Mouse (Mus musculus) forebrain, embryonic 14.5 days (tissue): ENCODE results near the gene Stac3. TPM values are rescaled to one million over a fixed set of nuclear protein-coding genes. Genes with fewer than 3 reads are reported as not detected.

Experiments
- ATAC-seq: fragments of 200-750 bp; cut with Nextera tagmentation; 2 replicates; pipeline ENCODE4 v1.8.0; 2017; ENCODE audit warnings: mild to moderate bottlenecking, moderate library complexity
- DNase-seq: peaks from one replicate; pipeline ENCODE4 v3.0.0-alpha.2; 2015; ENCODE audit warnings: low spot score
- H3K27ac ChIP-seq: fragments of 300-500 bp; sonication (generic); 2 replicates; pipeline ENCODE4 v1.5.1; 2014; ENCODE audit warnings: low read depth, mild to moderate bottlenecking, control low read depth, low read length, moderate library complexity
- H3K27me3 ChIP-seq: fragments of 300-500 bp; sonication (generic); replicated peaks from 2 replicates; pipeline ENCODE4 v1.6.1; 2014; ENCODE audit warnings: low read length, control low read depth, mixed read lengths; ENCODE audit not compliant: control insufficient read depth, insufficient read depth
- H3K36me3 ChIP-seq: fragments of 300-500 bp; sonication (generic); 2 replicates; pipeline ENCODE4 v1.6.1; 2014; ENCODE audit warnings: low read length, control low read depth; ENCODE audit not compliant: control insufficient read depth, insufficient read depth
- H3K4me1 ChIP-seq: fragments of 300-500 bp; sonication (generic); 2 replicates; pipeline ENCODE4 v1.6.1; 2014; ENCODE audit warnings: antibody characterized with exemption, low read length, control low read depth; ENCODE audit not compliant: control insufficient read depth, insufficient read depth
- H3K4me2 ChIP-seq: fragments of 300-500 bp; sonication (generic); 2 replicates; pipeline ENCODE4 v1.6.1; 2014; ENCODE audit warnings: mild to moderate bottlenecking, control low read depth, low read length
- H3K4me3 ChIP-seq: fragments of 300-500 bp; sonication (generic); 2 replicates; pipeline ENCODE4 v1.5.1; 2014; ENCODE audit warnings: low read depth, low read length, control low read depth
- H3K9ac ChIP-seq: fragments of 300-500 bp; sonication (generic); 2 replicates; pipeline ENCODE4 v1.6.1; 2014; ENCODE audit warnings: mild to moderate bottlenecking, low read length, control low read depth, moderate library complexity
- H3K9me3 ChIP-seq: fragments of 300-500 bp; sonication (generic); replicated peaks from 2 replicates; pipeline ENCODE4 v1.6.1; 2016; ENCODE audit warnings: low read length, control low read depth, mixed read lengths; ENCODE audit not compliant: control insufficient read depth
- WGBS: fragments of 180-500 bp; shearing (Covaris S2); extraction: QIAGEN DNeasy Blood & Tissue Kit; methylation state at CpG from one replicate; pipeline ENCODE4 v1.1.7; 2014; 5-methylcytosine and 5-hydroxymethylcytosine counted together
- polyA plus RNA-seq: library from polyadenylated mRNA; unstranded; fragments of >200 nt; fragmentation: Nextera tagmentation; extraction: Ambion mirVana; gene quantifications from 2 replicates; pipeline ENCODE4 v1.2.1, GENCODE M21; 2014

Gene Stac3
- 0.41 TPM in 1 of 2 replicates, not detected in the other for polyA plus RNA-seq

DNA sequence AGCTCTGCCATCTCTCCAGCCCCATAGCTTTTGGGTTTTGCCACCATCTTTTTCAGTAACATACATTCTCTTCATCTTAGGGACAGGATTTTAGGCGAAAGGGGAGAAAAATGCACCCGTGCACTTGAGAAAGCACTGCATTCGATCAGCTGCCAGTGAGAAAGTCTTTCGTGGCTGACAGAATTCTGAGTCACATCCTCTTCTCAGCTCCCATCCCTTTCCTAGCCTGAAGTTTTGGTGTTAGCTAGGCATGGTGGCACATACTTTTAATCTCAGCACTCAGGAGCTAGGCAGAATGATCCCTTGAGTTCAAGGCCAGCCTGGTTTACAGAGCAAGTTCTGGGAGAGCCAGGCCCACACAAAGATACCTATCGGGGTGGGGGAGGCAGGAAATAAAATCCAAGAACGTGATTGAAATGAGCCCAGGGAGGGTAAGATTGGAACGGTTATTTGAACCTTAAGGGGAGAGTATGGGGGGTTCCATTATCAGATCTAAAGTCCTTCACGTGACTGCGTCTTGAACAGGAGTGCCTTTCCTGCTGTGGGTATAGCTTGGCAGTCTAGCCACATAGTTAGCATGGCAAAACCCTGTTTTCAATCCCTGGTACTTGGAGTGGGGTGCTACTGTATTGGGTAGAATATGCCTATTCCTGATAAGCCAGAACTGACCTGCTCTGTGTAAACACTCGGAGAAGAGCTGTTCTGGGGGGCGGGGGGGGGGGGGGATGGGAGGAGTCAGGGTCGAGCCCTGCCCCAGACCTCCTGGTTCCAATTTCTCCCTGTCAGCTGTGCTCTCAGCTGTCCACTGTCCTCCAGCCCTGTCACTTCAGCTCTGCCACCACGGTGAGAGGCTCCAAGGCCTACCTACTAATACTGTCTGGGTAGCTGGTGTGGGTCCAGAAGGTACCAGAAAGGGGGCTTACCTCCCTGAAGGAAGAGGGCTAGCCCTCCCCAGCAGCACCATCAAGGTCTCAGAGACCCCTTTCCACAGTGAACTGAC is at the start of gene Stac3:
Gene Stac3, plus strand, starts transcription at position 793 of the 1,000 bp plus-strand sequence.
- peaks cover 31% of the 10 kb centered on the region for H3K36me3 ChIP-seq
- no peaks in the 10 kb centered on the region for H3K9me3 ChIP-seq
- H3K4me3 ChIP-seq = no peak within 1 kb of the TSS
- DNase-seq = no peak
- no peak within 1 kb of the TSS for H3K27ac ChIP-seq
- H3K4me2 ChIP-seq = no peak within 1 kb of the TSS
- no peaks in the 10 kb centered on the region for H3K4me1 ChIP-seq
- ATAC-seq = no peak
- WGBS = 82% methylated on average over 13 of the region's 13 CpGs
- no peaks in the 10 kb centered on the region for H3K27me3 ChIP-seq
- no peak within 1 kb of the TSS for H3K9ac ChIP-seq

DNA sequence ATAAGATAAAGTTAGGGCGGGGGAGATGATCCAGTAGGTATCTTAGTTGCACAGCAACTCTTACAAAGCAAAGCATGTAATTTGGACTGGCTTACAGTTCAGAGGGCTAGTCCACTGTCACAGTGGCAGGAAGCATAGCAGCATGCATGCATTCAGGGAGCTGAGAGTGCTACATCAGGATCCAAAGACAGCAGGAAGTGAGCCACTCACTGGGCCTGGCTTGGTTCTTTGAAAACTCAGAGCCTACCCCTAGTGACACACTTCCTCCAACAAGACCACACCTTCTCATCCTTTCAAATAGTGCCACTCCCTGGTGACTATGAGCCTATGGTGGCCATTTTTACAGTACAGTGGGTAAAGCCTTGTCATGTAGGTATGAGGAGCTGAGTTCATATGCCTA is 47.8 kb upstream of the Stac3 start:
- no peak overlapping the region for H3K4me2 ChIP-seq
- H3K9ac ChIP-seq = no peak overlapping the region
- ATAC-seq (no peak), DNase-seq (no peak)
- H3K27ac ChIP-seq = no peak overlapping the region
- peaks cover 63% of the 10 kb centered on the region for H3K36me3 ChIP-seq
- H3K27me3 ChIP-seq = no peaks in the 10 kb centered on the region
- H3K4me3 ChIP-seq = no peak overlapping the region
- H3K9me3 ChIP-seq = no peaks in the 10 kb centered on the region
- no peaks in the 10 kb centered on the region for H3K4me1 ChIP-seq
- WGBS = 92% methylated on average over 1 of the region's 1 CpGs

DNA sequence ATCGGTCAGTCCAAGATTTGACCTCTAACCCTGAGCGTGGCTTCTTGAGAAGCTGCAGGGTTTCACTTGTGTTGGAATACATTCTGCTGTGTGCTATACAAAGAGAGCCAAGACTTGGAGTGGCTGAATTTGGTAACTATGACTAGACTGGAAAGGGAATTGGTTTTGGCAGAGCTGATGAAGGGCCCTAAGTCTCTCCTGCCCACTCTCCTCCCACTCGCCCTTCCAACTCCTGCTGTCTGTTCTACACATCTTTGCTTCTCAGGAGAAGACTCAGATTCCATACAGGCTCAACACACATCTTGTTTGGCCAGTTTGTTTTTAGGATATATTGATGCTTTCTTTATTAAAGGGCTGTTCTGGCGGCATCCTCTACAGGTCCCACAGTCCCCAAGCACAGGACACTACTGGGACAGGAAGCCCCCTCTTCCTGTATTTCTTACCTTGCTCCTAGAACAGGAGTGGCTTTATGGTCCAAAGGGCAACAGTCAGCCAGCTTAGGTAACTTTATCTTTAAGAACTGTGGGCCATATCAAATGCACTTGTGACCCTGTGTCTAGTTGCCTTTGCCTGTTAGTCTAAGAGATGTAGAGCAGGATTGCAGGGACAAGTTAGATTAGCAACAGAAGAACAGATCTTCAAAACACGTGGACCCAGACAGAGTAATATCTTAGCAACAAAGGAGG is 38.9 kb upstream of the Stac3 start:
- no peak overlapping the region for H3K4me2 ChIP-seq
- H3K9ac ChIP-seq = no peak overlapping the region
- WGBS = 80% methylated on average over 5 of the region's 5 CpGs
- DNase-seq (no peak), ATAC-seq (no peak)
- no peak overlapping the region for H3K4me3 ChIP-seq
- no peaks in the 10 kb centered on the region for H3K27me3 ChIP-seq
- H3K4me1 ChIP-seq = no peaks in the 10 kb centered on the region
- no peak overlapping the region for H3K27ac ChIP-seq
- H3K9me3 ChIP-seq = no peaks in the 10 kb centered on the region
- H3K36me3 ChIP-seq = peaks cover 83% of the 10 kb centered on the region

DNA sequence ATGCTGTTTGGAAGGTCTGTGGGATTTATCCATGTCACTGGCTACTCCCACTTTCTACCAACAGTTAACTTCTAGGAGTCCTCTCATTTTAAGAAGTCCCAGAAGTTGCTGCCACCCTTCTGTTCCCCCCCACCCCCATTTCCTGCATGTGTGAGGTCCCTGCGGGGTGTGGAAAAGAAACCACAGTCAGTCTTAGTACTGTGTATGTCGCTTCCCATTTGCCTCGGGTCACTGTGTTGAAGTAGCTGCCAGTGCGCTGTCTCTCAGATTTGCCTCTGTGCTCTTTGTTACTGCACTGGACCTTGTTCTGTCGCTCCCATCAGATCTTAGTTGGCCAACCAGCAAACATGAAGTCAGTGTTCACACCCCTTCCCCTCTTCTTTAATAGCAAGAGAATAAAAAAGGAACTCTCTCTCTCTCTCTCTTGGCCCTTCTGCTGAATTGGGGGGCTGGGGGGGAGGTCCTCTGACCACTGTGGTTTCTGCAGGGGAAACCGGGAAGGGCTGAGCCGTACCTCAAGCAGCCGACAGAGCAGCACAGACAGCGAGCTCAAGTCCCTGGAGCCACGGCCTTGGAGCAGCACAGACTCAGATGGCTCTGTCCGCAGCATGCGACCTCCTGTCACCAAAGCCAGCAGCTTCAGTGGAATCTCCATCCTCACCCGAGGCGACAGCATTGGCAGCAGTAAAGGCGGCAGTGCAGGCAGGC is 30.1 kb upstream of the Stac3 start:
- H3K36me3 ChIP-seq = peaks cover 42% of the 10 kb centered on the region
- H3K27me3 ChIP-seq = no peaks in the 10 kb centered on the region
- H3K9ac ChIP-seq = no peak overlapping the region
- H3K27ac ChIP-seq = no peak overlapping the region
- no peaks in the 10 kb centered on the region for H3K4me1 ChIP-seq
- WGBS = 83% methylated on average over 15 of the region's 15 CpGs
- DNase-seq (no peak), ATAC-seq (no peak)
- H3K4me2 ChIP-seq = no peak overlapping the region
- H3K9me3 ChIP-seq = no peaks in the 10 kb centered on the region
- no peak overlapping the region for H3K4me3 ChIP-seq

DNA sequence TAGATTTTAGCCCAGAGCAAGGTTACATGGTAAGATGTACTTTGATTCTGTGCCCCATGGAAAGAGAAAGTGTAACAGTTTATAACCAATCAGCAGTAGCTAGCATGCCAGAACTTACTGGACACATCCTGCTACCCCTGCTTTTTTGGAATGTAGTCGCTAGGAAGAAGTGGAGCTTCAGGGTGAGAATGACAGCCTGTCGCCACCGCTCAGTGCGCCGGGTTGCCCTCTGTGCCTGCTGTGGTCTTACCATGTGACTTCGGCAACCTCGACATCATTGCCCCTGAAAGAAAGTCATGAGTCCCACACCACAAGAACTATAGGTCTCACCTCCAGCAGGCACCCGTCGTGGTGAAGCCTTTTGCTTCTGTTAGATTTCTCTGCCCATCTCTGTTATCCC is 28.8 kb upstream of the Stac3 start:
- WGBS = 90% methylated on average over 9 of the region's 9 CpGs
- Histone ChIP-seq H3K27me3 (no peaks in the 10 kb centered on the region), H3K9ac (no peak overlapping the region), H3K27ac (no peak overlapping the region), H3K36me3 (peaks cover 51% of the 10 kb centered on the region), H3K4me2 (no peak overlapping the region), H3K4me1 (no peaks in the 10 kb centered on the region), H3K9me3 (no peaks in the 10 kb centered on the region), H3K4me3 (no peak overlapping the region)
- ATAC-seq (no peak), DNase-seq (no peak)

DNA sequence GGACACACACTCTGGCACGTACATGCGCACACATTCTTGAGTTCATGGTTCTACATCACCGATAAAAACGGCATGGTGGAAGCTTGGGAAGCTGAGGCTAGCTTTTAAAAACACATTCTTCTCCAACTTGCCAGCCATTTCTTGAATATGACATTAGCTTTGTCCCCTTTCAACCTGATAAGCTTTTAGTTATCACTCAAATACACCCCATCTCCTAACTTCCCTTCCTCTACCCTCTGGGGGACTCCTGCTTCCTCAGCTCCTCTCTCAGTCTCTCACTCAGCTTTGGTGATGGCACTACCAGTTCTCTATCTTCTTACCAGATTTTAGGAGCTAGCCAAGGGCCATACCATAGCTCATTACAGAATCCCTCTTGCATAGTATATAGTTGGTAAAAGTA is 26.3 kb upstream of the Stac3 start:
- no peak overlapping the region for H3K4me3 ChIP-seq
- H3K9me3 ChIP-seq = no peaks in the 10 kb centered on the region
- no peaks in the 10 kb centered on the region for H3K4me1 ChIP-seq
- DNase-seq = no peak
- WGBS = 94% methylated on average over 4 of the region's 4 CpGs
- no peak overlapping the region for H3K4me2 ChIP-seq
- H3K27ac ChIP-seq = no peak overlapping the region
- H3K9ac ChIP-seq = no peak overlapping the region
- H3K27me3 ChIP-seq = no peaks in the 10 kb centered on the region
- ATAC-seq = no peak
- peaks cover 54% of the 10 kb centered on the region for H3K36me3 ChIP-seq

DNA sequence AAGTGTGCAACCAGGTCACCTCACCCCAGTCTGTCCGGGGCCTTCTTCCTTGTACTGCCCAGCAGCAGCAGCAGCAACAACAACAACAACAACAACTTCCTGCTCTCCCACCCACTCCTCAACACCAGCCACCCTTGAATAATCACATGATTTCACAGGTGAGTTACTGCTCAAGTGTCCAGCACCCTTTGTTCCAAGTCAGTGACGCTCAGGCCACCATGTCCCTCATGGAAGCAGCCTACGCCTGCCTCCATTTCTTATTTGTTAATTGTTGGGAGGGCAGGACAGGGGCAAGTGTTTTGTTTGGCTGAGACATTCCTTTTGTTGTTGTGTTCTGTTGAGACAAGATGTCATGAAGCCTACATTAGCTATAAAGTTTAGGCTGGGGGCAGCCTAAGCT is 24.9 kb upstream of the Stac3 start:
- Histone ChIP-seq H3K4me3 (no peak overlapping the region), H3K27me3 (no peaks in the 10 kb centered on the region), H3K9ac (no peak overlapping the region), H3K4me1 (no peaks in the 10 kb centered on the region), H3K4me2 (no peak overlapping the region), H3K9me3 (no peaks in the 10 kb centered on the region), H3K27ac (no peak overlapping the region), H3K36me3 (peaks cover 53% of the 10 kb centered on the region)
- DNase-seq = no peak
- ATAC-seq = no peak
- WGBS = 88% methylated on average over 3 of the region's 3 CpGs

DNA sequence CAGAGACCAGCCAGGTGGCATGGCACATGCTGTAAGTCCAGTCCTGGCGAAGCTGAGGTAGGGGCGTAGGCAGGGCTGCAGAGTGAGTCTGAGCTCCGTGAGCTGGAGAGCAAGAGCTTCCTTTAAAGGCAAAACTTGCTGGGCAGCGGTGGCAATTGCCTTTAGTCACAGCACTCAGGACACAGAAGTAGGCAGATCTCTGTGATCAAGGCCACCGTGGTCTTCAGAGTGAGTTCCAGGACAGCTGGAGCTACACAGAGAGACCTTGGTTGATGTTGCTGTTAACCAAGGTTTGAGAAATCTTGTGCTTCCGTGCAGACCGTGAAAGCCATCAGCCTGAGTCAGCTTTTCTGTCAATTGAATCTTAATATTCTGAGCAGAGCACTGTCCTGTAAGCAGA is 24.2 kb upstream of the Stac3 start:
- Histone ChIP-seq H3K27ac (no peak overlapping the region), H3K4me3 (no peak overlapping the region), H3K27me3 (no peaks in the 10 kb centered on the region), H3K4me1 (no peaks in the 10 kb centered on the region), H3K4me2 (no peak overlapping the region), H3K9me3 (no peaks in the 10 kb centered on the region), H3K36me3 (peaks cover 47% of the 10 kb centered on the region), H3K9ac (no peak overlapping the region)
- ATAC-seq (no peak), DNase-seq (no peak)
- WGBS = 90% methylated on average over 7 of the region's 7 CpGs
